Mouse (Mus musculus): ENCODE data around the gene Olfr548-ps1. TPM values are rescaled to one million over a fixed set of nuclear protein-coding genes. Genes with fewer than 3 reads are reported as not detected.

Olfr548-ps1 gene
- polyA plus RNA-seq, 1 experiment from 2014 or later = not detected

- H3K36me3 ChIP-seq (ENCODE audit: control insufficient read depth, insufficient read depth, low read length) = no peaks in the 10 kb centered on the region
- H3K9ac ChIP-seq (ENCODE audit: low read length) = no peak overlapping the region
- no peak overlapping the region for H3K4me3 ChIP-seq (ENCODE audit: low read depth, low read length)
- DNase-seq (ENCODE audit: low spot score) (no peak), ATAC-seq (ENCODE audit: insufficient number of reproducible peaks, low FRiP score, low TSS enrichment, low read depth) (no peak)
- no peak overlapping the region for H3K4me2 ChIP-seq (ENCODE audit: low read depth, severe bottlenecking)
- 78% methylated on average over 3 of the region's 3 CpGs for WGBS
- no peaks in the 10 kb centered on the region for H3K27me3 ChIP-seq (ENCODE audit: control insufficient read depth, insufficient read depth, low read length)
- no peaks in the 10 kb centered on the region for H3K9me3 ChIP-seq (ENCODE audit: control insufficient read depth, low read length)
- no peaks in the 10 kb centered on the region for H3K4me1 ChIP-seq (ENCODE audit: control insufficient read depth, insufficient read depth, low read length)
- H3K27ac ChIP-seq (replicated peaks; ENCODE audit: low read depth, low read length) = no peak overlapping the region
Measured at GRCm38 (mm10) chr7:102553279-102553678, 12.6 kb downstream of the Olfr548-ps1 start.

GRCm38 (mm10) chr7:102564999-102565997 lies 24.6 kb downstream of the Olfr548-ps1 start, which contains the start of gene Trim21:
Gene Trim21, minus strand, starts transcription at chr7:102565486.
- peak within 1 kb of the TSS; percentile 47 for H3K9ac ChIP-seq (ENCODE audit: low read length)

GRCm38 (mm10) chr7:102566219-102566618 lies 25.5 kb downstream of the Olfr548-ps1 start:
- ATAC-seq (ENCODE audit: insufficient number of reproducible peaks, low FRiP score, low TSS enrichment, low read depth) (no peak), DNase-seq (ENCODE audit: low spot score) (no peak)
- Histone ChIP-seq H3K36me3 (ENCODE audit: control insufficient read depth, insufficient read depth, low read length) (no peaks in the 10 kb centered on the region), H3K27ac (replicated peaks; ENCODE audit: low read depth, low read length) (no peak overlapping the region), H3K27me3 (ENCODE audit: control insufficient read depth, insufficient read depth, low read length) (no peaks in the 10 kb centered on the region), H3K4me1 (ENCODE audit: control insufficient read depth, insufficient read depth, low read length) (no peaks in the 10 kb centered on the region), H3K4me2 (ENCODE audit: low read depth, severe bottlenecking) (no peak overlapping the region), H3K4me3 (ENCODE audit: low read depth, low read length) (no peak overlapping the region), H3K9ac (ENCODE audit: low read length) (no peak overlapping the region), H3K9me3 (ENCODE audit: control insufficient read depth, low read length) (no peaks in the 10 kb centered on the region)
- 93% methylated on average over 4 of the region's 4 CpGs for WGBS

More at GRCm38 (mm10) chr7:102564999-102565997, 24.6 kb downstream of the Olfr548-ps1 start, which contains the start of gene Trim21:
- peak within 1 kb of the TSS; percentile 38 for H3K4me3 ChIP-seq (ENCODE audit: low read depth, low read length)
- DNase-seq (ENCODE audit: low spot score) (peak; percentile 77), ATAC-seq (ENCODE audit: insufficient number of reproducible peaks, low FRiP score, low TSS enrichment, low read depth) (peak; percentile 94; the same call in 1 of the 2 replicates)
- H3K9me3 ChIP-seq (ENCODE audit: control insufficient read depth, low read length) = no peaks in the 10 kb centered on the region
- H3K4me2 ChIP-seq (ENCODE audit: low read depth, severe bottlenecking) = peak within 1 kb of the TSS; percentile 65
- no peaks in the 10 kb centered on the region for H3K27me3 ChIP-seq (ENCODE audit: control insufficient read depth, insufficient read depth, low read length)
- 25% methylated on average over 10 of the region's 10 CpGs for WGBS
- H3K4me1 ChIP-seq (ENCODE audit: control insufficient read depth, insufficient read depth, low read length) = no peaks in the 10 kb centered on the region
- no peak within 1 kb of the TSS for H3K27ac ChIP-seq (replicated peaks; ENCODE audit: low read depth, low read length)
- no peaks in the 10 kb centered on the region for H3K36me3 ChIP-seq (ENCODE audit: control insufficient read depth, insufficient read depth, low read length)

- Histone ChIP-seq H3K4me3 (ENCODE audit: low read depth, low read length) (no peak within 1 kb of the TSS), H3K9me3 (ENCODE audit: control insufficient read depth, low read length) (no peaks in the 10 kb centered on the region), H3K27ac (replicated peaks; ENCODE audit: low read depth, low read length) (no peak within 1 kb of the TSS), H3K36me3 (ENCODE audit: control insufficient read depth, insufficient read depth, low read length) (no peaks in the 10 kb centered on the region), H3K27me3 (ENCODE audit: control insufficient read depth, insufficient read depth, low read length) (no peaks in the 10 kb centered on the region), H3K9ac (ENCODE audit: low read length) (no peak within 1 kb of the TSS), H3K4me1 (ENCODE audit: control insufficient read depth, insufficient read depth, low read length) (no peaks in the 10 kb centered on the region), H3K4me2 (ENCODE audit: low read depth, severe bottlenecking) (no peak within 1 kb of the TSS)
- DNase-seq (ENCODE audit: low spot score) (no peak), ATAC-seq (ENCODE audit: insufficient number of reproducible peaks, low FRiP score, low TSS enrichment, low read depth) (no peak)
- WGBS = 96% methylated on average over 8 of the region's 8 CpGs
Measured at GRCm38 (mm10) chr7:102571142-102571541, 30.4 kb downstream of the Olfr548-ps1 start, which contains the start of gene Olfr550. Gene Olfr550, plus strand, starts transcription at chr7:102571442.

DNA sequence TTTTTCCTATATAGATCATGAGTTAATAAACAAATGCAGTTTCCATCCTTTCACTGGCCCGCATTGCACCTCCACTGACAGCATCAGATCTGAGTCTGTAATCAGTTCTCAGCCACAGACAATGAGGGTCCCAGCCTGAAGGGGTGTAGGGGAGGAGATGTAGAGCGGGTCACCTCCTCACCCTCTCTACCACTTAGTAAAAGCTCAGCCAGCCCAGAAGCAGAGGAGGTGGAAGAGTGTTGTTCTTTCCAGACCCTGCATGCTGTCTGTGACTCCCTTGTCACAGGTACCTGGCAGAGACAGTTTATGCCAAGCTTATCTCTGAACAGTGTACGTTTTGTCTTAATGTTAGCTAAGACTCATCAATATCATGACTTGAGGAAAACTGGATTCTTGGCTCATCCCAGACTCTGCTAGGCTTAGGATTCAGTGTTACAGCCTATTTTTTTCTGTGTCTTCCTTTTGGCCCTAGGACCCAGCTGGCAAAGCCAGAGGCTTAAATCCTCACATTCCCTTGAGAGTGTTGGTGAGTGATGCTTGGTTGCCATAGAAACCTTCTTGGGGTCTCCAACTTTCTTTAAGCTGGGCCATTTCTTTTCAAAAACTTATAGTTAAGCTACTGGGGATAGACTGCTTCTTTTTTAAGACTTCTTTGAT lies 32.6 kb downstream of the Olfr548-ps1 start:
- H3K4me1 ChIP-seq (ENCODE audit: control insufficient read depth, insufficient read depth, low read length) = no peaks in the 10 kb centered on the region
- no peak overlapping the region for H3K4me2 ChIP-seq (ENCODE audit: low read depth, severe bottlenecking)
- no peaks in the 10 kb centered on the region for H3K27me3 ChIP-seq (ENCODE audit: control insufficient read depth, insufficient read depth, low read length)
- no peak overlapping the region for H3K4me3 ChIP-seq (ENCODE audit: low read depth, low read length)
- no peak overlapping the region for H3K9ac ChIP-seq (ENCODE audit: low read length)
- H3K9me3 ChIP-seq (ENCODE audit: control insufficient read depth, low read length) = no peaks in the 10 kb centered on the region
- no peak for DNase-seq (ENCODE audit: low spot score)
- no peak for ATAC-seq (ENCODE audit: insufficient number of reproducible peaks, low FRiP score, low TSS enrichment, low read depth)
- no peak overlapping the region for H3K27ac ChIP-seq (replicated peaks; ENCODE audit: low read depth, low read length)
- 81% methylated on average over 3 of the region's 3 CpGs for WGBS
- H3K36me3 ChIP-seq (ENCODE audit: control insufficient read depth, insufficient read depth, low read length) = no peaks in the 10 kb centered on the region

- no peak overlapping the region for H3K27ac ChIP-seq (replicated peaks; ENCODE audit: low read depth, low read length)
- H3K9ac ChIP-seq (ENCODE audit: low read length) = no peak overlapping the region
- WGBS = 77% methylated on average over 6 of the region's 6 CpGs
- DNase-seq (ENCODE audit: low spot score) (no peak), ATAC-seq (ENCODE audit: insufficient number of reproducible peaks, low FRiP score, low TSS enrichment, low read depth) (no peak)
- no peak overlapping the region for H3K4me3 ChIP-seq (ENCODE audit: low read depth, low read length)
- no peaks in the 10 kb centered on the region for H3K4me1 ChIP-seq (ENCODE audit: control insufficient read depth, insufficient read depth, low read length)
- no peaks in the 10 kb centered on the region for H3K27me3 ChIP-seq (ENCODE audit: control insufficient read depth, insufficient read depth, low read length)
- H3K36me3 ChIP-seq (ENCODE audit: control insufficient read depth, insufficient read depth, low read length) = no peaks in the 10 kb centered on the region
- no peaks in the 10 kb centered on the region for H3K9me3 ChIP-seq (ENCODE audit: control insufficient read depth, low read length)
- H3K4me2 ChIP-seq (ENCODE audit: low read depth, severe bottlenecking) = no peak overlapping the region
Measured at GRCm38 (mm10) chr7:102575998-102576397, 35.3 kb downstream of the Olfr548-ps1 start.

DNA sequence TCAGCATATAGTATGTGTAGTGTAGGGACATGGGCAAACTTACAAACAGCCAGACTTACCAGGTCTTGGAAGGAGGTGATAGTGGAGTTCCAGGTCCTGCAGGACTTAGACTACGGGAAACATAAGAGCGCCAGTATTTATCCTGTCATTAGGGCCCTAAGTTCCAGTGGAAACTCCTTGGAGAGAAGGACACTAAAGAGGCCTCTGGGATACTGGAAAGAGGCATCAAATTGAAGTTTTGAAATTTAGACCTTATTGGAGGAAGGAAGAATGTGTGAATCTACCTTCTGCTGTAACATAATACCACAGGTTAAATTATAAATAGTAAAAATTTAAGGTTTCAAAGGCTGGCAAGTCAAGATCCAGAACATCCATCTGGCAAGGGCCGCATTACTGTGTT lies 51.1 kb downstream of the Olfr548-ps1 start, which contains the start of gene Olfr551:
TSS of gene Olfr551 (minus strand) at position 101 of the 400 bp plus-strand sequence.
- Histone ChIP-seq H3K4me2 (ENCODE audit: low read depth, severe bottlenecking) (no peak within 1 kb of the TSS), H3K9ac (ENCODE audit: low read length) (no peak within 1 kb of the TSS), H3K4me3 (ENCODE audit: low read depth, low read length) (no peak within 1 kb of the TSS), H3K27me3 (ENCODE audit: control insufficient read depth, insufficient read depth, low read length) (no peaks in the 10 kb centered on the region), H3K4me1 (ENCODE audit: control insufficient read depth, insufficient read depth, low read length) (no peaks in the 10 kb centered on the region), H3K9me3 (ENCODE audit: control insufficient read depth, low read length) (no peaks in the 10 kb centered on the region), H3K27ac (replicated peaks; ENCODE audit: low read depth, low read length) (no peak within 1 kb of the TSS), H3K36me3 (ENCODE audit: control insufficient read depth, insufficient read depth, low read length) (no peaks in the 10 kb centered on the region)
- WGBS = 95% methylated on average over 3 of the region's 3 CpGs
- ATAC-seq (ENCODE audit: insufficient number of reproducible peaks, low FRiP score, low TSS enrichment, low read depth) (no peak), DNase-seq (ENCODE audit: low spot score) (no peak)
